Mouse (Mus musculus) testis, adult 2 months (tissue): Measurements from ENCODE around the gene Fam208b.
A peak's percentile ranks its signal among the peaks of the same experiment; 100 is the strongest.

Source experiments
- CTCF ChIP-seq: fragments of 200-500 bp; IDR thresholded peaks from 2 replicates; pipeline ENCODE4 v1.5.1; 2012; ENCODE audit warnings: low read depth, mild to moderate bottlenecking, inconsistent platforms, low read length, moderate library complexity; ENCODE audit not compliant: control insufficient read depth, insufficient read depth, insufficient replicate concordance
- POLR2A ChIP-seq: fragments of 200-500 bp; IDR thresholded peaks from 2 replicates; pipeline ENCODE4 v1.6.1; 2012; ENCODE audit warnings: low read depth, mild to moderate bottlenecking, inconsistent platforms, low read length, moderate library complexity; ENCODE audit not compliant: control insufficient read depth

DNA sequence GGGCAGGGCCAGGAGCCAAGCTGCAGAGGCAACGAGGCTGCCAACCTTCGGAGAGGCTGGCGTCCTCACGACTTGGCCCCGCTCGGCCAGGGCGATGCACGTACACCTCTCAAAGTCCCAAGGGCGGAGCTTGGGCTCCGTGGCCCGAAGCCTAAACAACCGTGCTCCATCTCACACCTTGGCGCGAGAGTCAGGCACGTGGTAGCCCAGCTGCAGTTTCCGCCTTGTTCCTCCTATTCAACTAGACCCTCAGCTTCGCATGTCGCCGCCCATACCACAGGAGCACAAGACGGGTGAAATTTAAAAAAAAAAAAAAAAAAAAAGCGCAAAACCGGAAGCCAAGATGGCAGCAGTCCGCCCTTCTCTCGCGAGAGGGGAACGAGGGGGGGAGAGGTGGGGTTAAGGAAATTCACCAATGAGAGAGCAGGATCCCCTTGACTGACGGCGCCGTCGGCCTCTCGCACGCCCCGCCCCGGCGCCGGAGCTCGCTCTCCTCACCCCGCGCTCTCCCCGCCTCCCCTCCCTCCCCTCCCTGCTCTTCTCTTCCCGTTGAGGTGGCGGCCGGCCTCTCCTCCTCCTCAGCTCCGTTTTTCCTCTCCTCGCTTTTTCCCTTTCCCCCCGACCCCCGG lies 73.2 kb downstream of the Fam208b start, which contains the start of gene Gdi2:
- no peak for TF ChIP-seq CTCF
- TF ChIP-seq POLR2A = peak; percentile 72
